Mouse (Mus musculus) megakaryocyte, embryonic 14.5 days (primary cell): Measurements from ENCODE around the gene Necap1. TPM values are rescaled to one million over a fixed set of nuclear protein-coding genes. Genes with fewer than 3 reads are reported as not detected.

Source experiments
- H3K27me3 ChIP-seq: replicated peaks from 2 replicates; pipeline ENCODE3; 2012; ENCODE audit warnings: inconsistent platforms
- H3K36me3 ChIP-seq: replicated peaks from 2 replicates; pipeline ENCODE3; 2012; ENCODE audit warnings: low read length, inconsistent platforms, mixed read lengths
- H3K4me1 ChIP-seq: 2 replicates; pipeline ENCODE4 v1.6.1; 2012; ENCODE audit warnings: inconsistent platforms
- H3K4me3 ChIP-seq: replicated peaks from 2 replicates; pipeline ENCODE3; 2012; ENCODE audit warnings: moderate library complexity, mild to moderate bottlenecking, inconsistent platforms
- H3K9me3 ChIP-seq: 2 replicates; pipeline ENCODE4 v1.6.1; 2012; ENCODE audit warnings: inconsistent platforms
- FLI1 ChIP-seq: IDR thresholded peaks from 2 replicates; pipeline ENCODE4 v1.6.1; 2012; ENCODE audit warnings: low read length, inconsistent platforms, mixed read lengths
- GATA1 ChIP-seq: IDR thresholded peaks from 3 replicates; pipeline ENCODE4 v1.6.1; 2012; ENCODE audit warnings: mixed read lengths, low read length, inconsistent platforms, borderline replicate concordance
- polyA plus RNA-seq: library from polyadenylated mRNA; stranded (reverse); fragments of >175 nt; gene quantifications from 2 replicates; pipeline ENCODE4 v1.2.3, GENCODE M21; 2012; ENCODE audit warnings: low replicate concordance; ENCODE audit not compliant: insufficient read depth

The Necap1 gene
- polyA plus RNA-seq, 1 experiment, result 8.9 TPM

DNA sequence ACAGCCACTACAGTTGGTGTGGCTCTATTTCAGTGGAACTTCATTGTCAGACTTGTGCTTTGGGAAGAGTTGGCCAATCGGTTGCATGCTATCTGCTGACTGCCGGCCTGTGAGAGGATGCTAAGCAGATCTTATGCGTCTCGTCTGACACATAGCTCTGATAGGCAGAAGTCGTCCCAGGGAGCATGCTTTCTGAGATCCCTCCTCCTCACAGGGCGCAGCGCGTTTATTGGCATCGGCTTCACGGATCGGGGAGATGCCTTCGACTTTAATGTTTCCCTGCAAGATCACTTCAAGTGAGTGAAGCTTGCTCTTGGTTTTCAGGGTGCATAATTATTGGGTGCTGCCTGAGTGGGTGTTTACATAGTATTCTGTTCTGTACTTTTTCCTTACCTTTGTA, 7.0 kb downstream of the Necap1 start:
- H3K9me3 ChIP-seq, result no peaks in the 10 kb centered on the region
- TF ChIP-seq GATA1 (no peak), FLI1 (no peak)
- peaks cover 20% of the 10 kb centered on the region for H3K4me1 ChIP-seq
- H3K27me3 ChIP-seq, result no peaks in the 10 kb centered on the region
- H3K4me3 ChIP-seq, result no peak overlapping the region
- peaks cover 100% of the 10 kb centered on the region for H3K36me3 ChIP-seq

DNA sequence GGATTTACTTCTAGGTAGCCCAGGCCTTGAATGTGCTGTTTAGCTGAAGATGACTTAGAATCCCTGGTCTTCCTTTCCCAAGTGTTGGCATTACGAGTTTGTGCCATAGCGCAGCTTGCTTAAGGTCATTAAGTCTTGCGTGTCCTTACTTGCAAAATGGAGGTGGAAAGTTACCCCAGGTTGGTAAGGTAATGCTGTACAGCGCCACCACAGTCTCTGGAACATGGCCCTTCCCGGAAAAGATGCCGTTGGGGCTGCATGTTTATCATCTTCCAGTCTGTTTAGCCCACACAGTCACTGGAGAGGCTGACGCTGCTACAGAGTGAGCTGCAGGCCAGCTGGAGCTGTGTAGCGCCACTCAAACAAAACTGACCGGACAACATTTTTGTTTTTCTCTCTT, 9.3 kb downstream of the Necap1 start:
- Histone ChIP-seq H3K4me3 (no peak overlapping the region), H3K9me3 (no peaks in the 10 kb centered on the region), H3K4me1 (peaks cover 8% of the 10 kb centered on the region), H3K36me3 (peaks cover 100% of the 10 kb centered on the region), H3K27me3 (no peaks in the 10 kb centered on the region)
- no peak for TF ChIP-seq GATA1
- TF ChIP-seq FLI1, result no peak

DNA sequence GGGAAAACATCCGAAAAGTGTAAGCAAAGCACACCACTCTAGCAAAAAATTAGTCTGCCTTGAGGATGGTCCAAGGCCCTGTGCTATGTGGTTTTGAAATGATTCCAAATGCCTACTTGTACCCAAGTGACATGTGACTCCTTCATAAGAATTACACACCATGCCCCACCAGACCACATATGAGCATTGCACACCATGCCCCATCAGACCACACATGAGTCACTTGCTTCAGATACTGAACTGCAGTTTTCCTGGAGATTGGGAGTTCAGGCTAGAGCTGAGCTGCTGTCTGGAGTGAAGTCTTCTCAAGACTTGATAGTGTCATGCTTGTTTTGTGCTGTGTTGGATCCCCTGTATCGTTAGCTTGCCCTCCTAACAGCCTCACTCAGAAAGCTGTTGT, 15.3 kb downstream of the Necap1 start:
- no peak for TF ChIP-seq FLI1
- TF ChIP-seq GATA1, result no peak
- H3K36me3 ChIP-seq, result peaks cover 75% of the 10 kb centered on the region
- no peak overlapping the region for H3K4me3 ChIP-seq
- H3K9me3 ChIP-seq, result no peaks in the 10 kb centered on the region
- H3K4me1 ChIP-seq, result no peaks in the 10 kb centered on the region; the same call in 1 of the 2 replicates
- no peaks in the 10 kb centered on the region for H3K27me3 ChIP-seq

DNA sequence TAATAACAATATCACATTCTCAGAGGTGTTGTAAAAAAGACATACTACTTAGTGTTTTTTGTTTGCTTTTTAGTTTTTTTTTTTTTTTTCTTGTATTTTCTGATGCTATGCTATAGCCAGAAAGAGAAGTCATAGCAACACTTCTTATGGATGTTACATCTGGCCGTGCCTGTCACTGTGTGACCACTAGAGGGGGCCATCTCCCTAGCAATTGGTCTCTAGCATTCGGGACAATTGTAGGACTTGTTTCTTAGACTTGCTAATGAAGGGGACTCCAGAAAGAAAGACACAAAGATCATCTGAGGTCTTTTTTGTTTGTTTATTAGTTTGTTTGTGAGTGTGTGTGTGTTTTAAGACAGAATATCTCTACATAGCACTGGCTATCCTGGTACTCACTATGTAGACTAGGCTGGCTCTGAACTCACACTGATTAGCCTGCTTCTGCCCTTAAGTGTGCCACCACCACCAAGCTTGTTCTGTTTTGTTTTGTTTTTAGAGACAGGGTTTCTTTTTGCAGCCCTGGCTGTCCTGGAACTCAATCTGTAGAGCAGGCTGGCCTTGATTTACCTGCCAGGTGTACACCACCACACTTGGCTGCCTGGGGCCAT, 18.3 kb downstream of the Necap1 start:
- Histone ChIP-seq H3K36me3 (peaks cover 59% of the 10 kb centered on the region), H3K27me3 (no peaks in the 10 kb centered on the region), H3K9me3 (no peaks in the 10 kb centered on the region), H3K4me3 (no peak overlapping the region), H3K4me1 (no peaks in the 10 kb centered on the region; the same call in 1 of the 2 replicates)
- TF ChIP-seq FLI1 (no peak), GATA1 (no peak)

DNA sequence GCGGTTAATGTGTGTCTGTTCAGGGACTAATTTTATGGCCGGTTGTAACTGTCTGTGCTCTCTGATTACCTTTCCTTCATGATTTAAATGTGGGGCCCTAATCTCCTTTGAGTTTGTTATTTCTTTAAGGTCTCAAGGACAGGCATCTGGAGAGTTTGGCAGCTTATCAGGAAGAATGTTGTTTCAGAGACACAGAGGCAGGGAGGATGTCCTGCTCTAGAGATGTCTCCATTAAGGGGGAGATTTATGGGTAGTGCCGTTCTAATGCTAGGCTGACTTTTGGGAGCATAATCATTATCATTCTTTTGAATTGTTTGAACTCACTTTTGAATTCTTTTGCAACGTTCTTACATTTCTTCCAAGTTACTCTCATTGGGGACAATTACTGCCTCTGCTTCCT, 45.6 kb downstream of the Necap1 start:
- Histone ChIP-seq H3K4me1 (no peaks in the 10 kb centered on the region), H3K27me3 (no peaks in the 10 kb centered on the region), H3K4me3 (no peak overlapping the region), H3K9me3 (peaks cover 4% of the 10 kb centered on the region), H3K36me3 (no peaks in the 10 kb centered on the region)
- TF ChIP-seq GATA1, result no peak
- no peak for TF ChIP-seq FLI1

DNA sequence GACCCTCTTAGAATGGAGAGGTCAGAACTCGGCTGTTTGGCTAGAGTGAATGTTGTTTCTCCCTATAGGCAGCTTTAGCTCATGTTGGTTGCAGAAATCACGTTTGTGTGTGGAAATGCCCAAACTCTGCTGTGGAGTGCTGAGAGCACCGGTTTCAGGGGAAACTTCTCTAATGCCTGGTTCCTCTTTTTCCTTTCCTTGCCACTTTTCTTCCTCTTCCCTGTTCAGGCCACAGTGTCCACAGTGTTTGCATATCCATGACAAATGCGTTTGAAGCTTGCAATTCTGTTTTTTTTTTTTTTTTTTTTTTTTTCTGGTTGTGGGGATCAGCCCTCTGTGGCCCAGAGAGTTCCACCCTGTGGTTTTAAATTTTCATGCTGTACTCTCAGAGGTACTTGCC, 47.2 kb downstream of the Necap1 start, which contains the start of gene Clec4a1:
Gene Clec4a1 (plus strand): TSS at position 398 of the 400 bp plus-strand sequence.
- Histone ChIP-seq H3K36me3 (no peaks in the 10 kb centered on the region), H3K4me3 (peak within 1 kb of the TSS; percentile 66), H3K4me1 (no peaks in the 10 kb centered on the region), H3K27me3 (no peaks in the 10 kb centered on the region), H3K9me3 (peaks cover 2% of the 10 kb centered on the region)
- TF ChIP-seq FLI1 (no peak), GATA1 (no peak)

DNA sequence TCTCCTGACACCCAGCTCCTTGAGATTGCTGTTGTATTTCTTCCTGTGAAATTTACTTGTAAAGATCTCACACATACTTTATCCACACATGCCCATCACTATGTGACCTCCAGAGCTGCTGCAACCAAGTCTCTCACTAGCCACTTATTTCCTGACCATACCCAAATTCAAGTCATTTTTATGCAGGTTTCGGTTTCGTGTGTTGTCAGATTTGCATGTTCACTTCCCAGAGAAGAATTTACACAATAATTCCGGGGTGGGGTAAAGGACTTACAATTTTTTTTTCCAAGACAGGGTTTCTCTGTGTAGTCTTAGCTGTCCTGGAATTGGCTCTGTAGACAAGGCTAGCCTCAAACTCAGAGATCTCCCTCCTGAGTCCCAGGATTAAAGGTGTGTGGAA, 60.6 kb downstream of the Necap1 start:
- Histone ChIP-seq H3K9me3 (no peaks in the 10 kb centered on the region), H3K36me3 (no peaks in the 10 kb centered on the region)
- TF ChIP-seq FLI1 (no peak), GATA1 (no peak)

More for the DNA sequence above, 60.6 kb downstream of the Necap1 start:
- no peaks in the 10 kb centered on the region for H3K27me3 ChIP-seq
- no peak overlapping the region for H3K4me3 ChIP-seq
- H3K4me1 ChIP-seq, result no peaks in the 10 kb centered on the region

Other genes with a start within 250 kb of the Necap1 start
- gene Dppa3, start 248.1 kb upstream of the Necap1 start, polyA plus RNA-seq, result not detected in 2 replicates
- not detected in 2 replicates for gene Nanog, start 167.0 kb upstream of the Necap1 start, polyA plus RNA-seq
- gene Slc2a3, start 72.8 kb upstream of the Necap1 start, polyA plus RNA-seq, result 188 and 291 TPM in 2 replicates
- 7.7 and 9.2 TPM in 2 replicates for gene Foxj2, start 54.6 kb upstream of the Necap1 start, polyA plus RNA-seq
- gene C3ar1, start 18.3 kb upstream of the Necap1 start, polyA plus RNA-seq, result 0.50 and 2.6 TPM in 2 replicates
- gene Clec4a1, start 47.4 kb downstream of the Necap1 start, polyA plus RNA-seq, result 3.4 TPM in 1 of 2 replicates, not detected in the other
- gene Clec4a3, start 78.0 kb downstream of the Necap1 start, polyA plus RNA-seq, result 0.31 TPM in 1 of 2 replicates, not detected in the other
- gene Clec4a4, start 115.9 kb downstream of the Necap1 start, polyA plus RNA-seq, result not detected in 2 replicates
- not detected in 2 replicates for gene Clec4b1, start 175.5 kb downstream of the Necap1 start, polyA plus RNA-seq
- gene Clec4a2, start 232.0 kb downstream of the Necap1 start, polyA plus RNA-seq, result 3.7 TPM in 1 of 2 replicates, not detected in the other